Mouse (Mus musculus): ENCODE results near the gene Odaph. TPM values are rescaled to one million over a fixed set of nuclear protein-coding genes. Genes with fewer than 3 reads are reported as not detected.
A peak's percentile ranks its signal among the peaks of the same experiment; 100 is the strongest.

Odaph gene
- total and polyA plus RNA-seq, 3 experiments: 0.25 to 3.3 (median 1.7) TPM

DNA sequence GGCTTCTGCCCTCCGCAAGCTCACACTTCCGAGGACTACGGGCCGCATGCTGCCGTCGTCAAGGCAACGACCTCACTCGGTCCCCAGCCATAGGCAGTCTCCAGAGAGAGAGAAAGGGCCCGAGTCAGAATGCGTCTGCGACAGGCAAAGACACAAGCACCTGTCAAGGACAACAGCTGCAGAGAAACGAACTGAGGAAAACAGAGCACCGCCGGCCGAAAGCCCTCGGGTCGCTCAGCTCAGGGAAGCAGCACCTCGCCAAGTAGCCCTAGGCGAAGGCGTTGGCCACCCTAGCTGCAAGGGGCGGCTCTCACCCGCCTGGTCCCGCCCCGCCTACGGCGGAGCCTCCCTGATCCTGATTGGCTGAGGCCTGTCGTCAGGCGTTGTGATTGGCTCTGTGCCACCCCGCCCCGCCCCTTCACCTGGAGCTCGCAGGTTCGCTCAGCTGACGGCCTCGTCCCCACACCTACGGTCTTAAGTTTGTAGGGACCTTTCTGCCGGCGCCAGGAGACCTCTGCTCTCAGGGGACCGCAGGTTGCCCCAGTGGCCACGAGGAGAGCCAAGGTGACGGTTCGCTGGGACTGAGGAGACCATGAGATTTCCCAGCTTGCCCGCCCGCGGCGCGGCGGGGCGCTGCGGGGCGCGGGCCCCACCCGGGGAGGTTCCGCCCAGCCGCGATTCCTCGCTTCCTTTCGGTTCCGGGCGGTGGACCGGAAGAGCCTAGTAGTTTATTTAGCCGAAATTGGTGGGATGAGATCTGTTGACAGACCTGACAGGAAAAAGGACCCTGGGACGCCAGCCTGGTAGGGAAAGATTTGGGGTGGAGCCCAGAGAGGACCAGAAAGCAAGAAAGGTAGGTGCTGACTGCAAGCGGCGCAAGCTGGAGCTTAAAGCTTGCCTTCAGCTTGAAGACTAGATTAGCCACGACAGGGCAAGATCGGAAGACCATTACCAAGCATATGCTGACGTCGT is 55.4 kb downstream of the Odaph start:
- peak; percentile 89 for DNase-seq (ENCODE audit: extremely low read depth)
- peak overlapping the region; percentile 70 to 74 (median 73) for H3K4me3 ChIP-seq (replicated peaks in 1 of 3; ENCODE audit: low read depth in 2 of 3, low read length in 2 of 3, poor library complexity in 1 of 3)
- peaks cover 0 to under 1% of the 10 kb centered on the region in 2 experiments for H3K36me3 ChIP-seq (replicated peaks in 1 of 2; ENCODE audit: control insufficient read depth in 1 of 2, insufficient read depth in 1 of 2, low read length in 1 of 2)
- H3K79me2 ChIP-seq (replicated peaks; ENCODE audit: control insufficient read depth, extremely low read depth, insufficient read depth, poor library complexity, severe bottlenecking): no peaks in the 10 kb centered on the region
- H3K9ac ChIP-seq (ENCODE audit: insufficient read depth, low read depth): peak overlapping the region; percentile 59
- no peaks in the 10 kb centered on the region for H3K9me3 ChIP-seq (replicated peaks; ENCODE audit: low read length)
- H3K27me3 ChIP-seq (replicated peaks): no peaks in the 10 kb centered on the region
- H3K4me1 ChIP-seq (ENCODE audit: control insufficient read depth in 1 of 2, insufficient read depth in 2 of 2): peaks cover 5 to 11% of the 10 kb centered on the region in 2 experiments; a peak in 3 of 4 replicates
- H3K27ac ChIP-seq (ENCODE audit: insufficient read depth, low read depth): no peak overlapping the region
- peak overlapping the region; percentile 79 for H3K4me2 ChIP-seq (ENCODE audit: insufficient read depth, low read depth, poor library complexity, severe bottlenecking)
- dilution Hi-C loops (cut with MboI; ENCODE audit: extremely low pct_ligation_motif_present, extremely low pct_unique_long_range_greater_than_20kb, low sequenced_read_pairs): no loop called here
- in situ Hi-C loops (cut with MboI; ENCODE audit: low pct_ligation_motif_present, low pct_unique_long_range_greater_than_20kb, low sequenced_read_pairs): no loop called here
- TF ChIP-seq POLR2AphosphoS2 (IDR thresholded peaks at IDR 0.05; ENCODE audit: low read depth, low read length) (no peak), PAX5 (IDR thresholded peaks at IDR 0.05; ENCODE audit: low read length) (no peak), HCFC1 (IDR thresholded peaks at IDR 0.05; ENCODE audit: low read depth, low read length) (peak; percentile 62), ZKSCAN1 (IDR thresholded peaks at IDR 0.05; ENCODE audit: borderline replicate concordance, low read depth, low read length) (no peak), RAD21 (IDR thresholded peaks at IDR 0.05; ENCODE audit: low read depth, low read length) (no peak), ZC3H11A (IDR thresholded peaks at IDR 0.05; ENCODE audit: low read depth, low read length) (no peak), EP300 (IDR thresholded peaks at IDR 0.05; ENCODE audit: low read length) (no peak), TBP (conservative IDR thresholded peaks at IDR 0.05; ENCODE audit: low read depth, low read length) (no peak), GABPA (IDR thresholded peaks at IDR 0.05; ENCODE audit: insufficient replicate concordance, low read depth, low read length) (no peak), ZMIZ1 (IDR thresholded peaks at IDR 0.05; ENCODE audit: low read depth, low read length) (no peak), MAX (IDR thresholded peaks at IDR 0.05; ENCODE audit: low read length) (no peak; the same call in 1 of the 2 replicates), USF1 (IDR thresholded peaks at IDR 0.05; ENCODE audit: low read depth, low read length) (no peak), E2F4 (IDR thresholded peaks at IDR 0.05; ENCODE audit: insufficient replicate concordance, low read depth, low read length) (no peak), NRF1 (IDR thresholded peaks at IDR 0.05; ENCODE audit: low read depth, low read length) (no peak), ZNF384 (IDR thresholded peaks at IDR 0.05; ENCODE audit: low read depth, low read length) (no peak), MEF2A (IDR thresholded peaks at IDR 0.05; ENCODE audit: borderline replicate concordance, low read depth, low read length) (no peak), RCOR1 (conservative IDR thresholded peaks at IDR 0.05; ENCODE audit: low read depth, low read length) (no peak), CHD2 (IDR thresholded peaks at IDR 0.05; ENCODE audit: low read length) (peak; percentile 76; the same call in 1 of the 2 replicates), SIN3A (IDR thresholded peaks at IDR 0.05; ENCODE audit: low read length) (peak; percentile 79), JUND (conservative IDR thresholded peaks at IDR 0.05; ENCODE audit: low read depth, low read length) (no peak), UBTF (IDR thresholded peaks at IDR 0.05; ENCODE audit: low read depth, low read length) (0 out of 2 replicates have a peak, but pooled peaks have one; percentile 45), KAT2A (IDR thresholded peaks at IDR 0.05; ENCODE audit: insufficient replicate concordance, low read length) (no peak), POLR2A (IDR thresholded peaks at IDR 0.05; ENCODE audit: low read depth, low read length) (peak; percentile 56; the same call in 1 of the 2 replicates), ELF1 (IDR thresholded peaks at IDR 0.05; ENCODE audit: low read depth, low read length) (peak; percentile 81), ETS1 (conservative IDR thresholded peaks at IDR 0.05; ENCODE audit: low read depth, low read length) (no peak; the same call in 1 of the 2 replicates), CHD1 (IDR thresholded peaks at IDR 0.05; ENCODE audit: low read depth, low read length) (0 out of 2 replicates have a peak, but pooled peaks have one; percentile 61), SMC3 (IDR thresholded peaks at IDR 0.05; ENCODE audit: low read depth, low read length) (no peak), IRF4 (IDR thresholded peaks at IDR 0.05; ENCODE audit: low read depth, low read length) (peak; percentile 38; the same call in 1 of the 2 replicates), USF2 (conservative IDR thresholded peaks at IDR 0.05; ENCODE audit: low read depth, low read length) (no peak), JUN (IDR thresholded peaks at IDR 0.05; ENCODE audit: insufficient read depth, low read depth, low read length) (no peak), CTCF (conservative IDR thresholded peaks at IDR 0.05 in 1 of 2, IDR thresholded peaks at IDR 0.05 in 1 of 2; ENCODE audit: low read depth in 2 of 2, low read length in 2 of 2) (peak in 1 of 2 experiments; percentile 23; a peak in 2 of 4 replicates), TCF12 (IDR thresholded peaks at IDR 0.05; ENCODE audit: low read depth, low read length) (0 out of 2 replicates have a peak, but pooled peaks have one; percentile 30), MXI1 (IDR thresholded peaks at IDR 0.05; ENCODE audit: low read depth, low read length) (peak; percentile 65), MAFK (IDR thresholded peaks at IDR 0.05; ENCODE audit: insufficient replicate concordance, low read length) (no peak), NELFE (IDR thresholded peaks at IDR 0.05; ENCODE audit: low read depth, low read length) (peak; percentile 61; the same call in 1 of the 2 replicates), MAZ (IDR thresholded peaks at IDR 0.05; ENCODE audit: low read depth, low read length) (no peak), BHLHE40 (IDR thresholded peaks at IDR 0.05; ENCODE audit: low read depth, low read length) (no peak)
